Mouse (Mus musculus) limb, embryonic 13.5 days (tissue): ENCODE results near the gene Scn1b. TPM values are rescaled to one million over a fixed set of nuclear protein-coding genes. Genes with fewer than 3 reads are reported as not detected.

Source experiments
- ATAC-seq: fragments of 200-750 bp; cut with Nextera tagmentation; 2 replicates; pipeline ENCODE4 v1.8.0; 2017; ENCODE audit warnings: low read depth, moderate number of reproducible peaks, moderate TSS enrichment; ENCODE audit not compliant: low FRiP score
- H3K27ac ChIP-seq: fragments of 300-500 bp; sonication (generic); 2 replicates; pipeline ENCODE4 v1.5.1; 2015; ENCODE audit warnings: inconsistent platforms, mild to moderate bottlenecking, moderate library complexity
- H3K27me3 ChIP-seq: fragments of 300-500 bp; sonication (generic); 2 replicates; pipeline ENCODE4 v1.6.1; 2015; ENCODE audit warnings: mild to moderate bottlenecking, inconsistent platforms
- H3K36me3 ChIP-seq: fragments of 300-500 bp; sonication (generic); 2 replicates; pipeline ENCODE4 v1.6.1; 2015; ENCODE audit warnings: inconsistent platforms, mild to moderate bottlenecking, moderate library complexity
- H3K4me1 ChIP-seq: fragments of 300-500 bp; sonication (generic); 2 replicates; pipeline ENCODE4 v1.6.1; 2015; ENCODE audit warnings: inconsistent platforms
- H3K4me2 ChIP-seq: fragments of 300-500 bp; sonication (generic); replicated peaks from 2 replicates; pipeline ENCODE4 v1.6.1; 2015; ENCODE audit warnings: inconsistent platforms, mild to moderate bottlenecking, moderate library complexity
- H3K4me3 ChIP-seq: fragments of 300-500 bp; sonication (generic); 2 replicates; pipeline ENCODE4 v1.5.1; 2015; ENCODE audit warnings: moderate library complexity, mild to moderate bottlenecking, inconsistent platforms
- H3K9ac ChIP-seq: fragments of 300-500 bp; sonication (generic); 2 replicates; pipeline ENCODE4 v1.6.1; 2015; ENCODE audit warnings: mild to moderate bottlenecking, inconsistent platforms
- H3K9me3 ChIP-seq: fragments of 300-500 bp; sonication (generic); 2 replicates; pipeline ENCODE4 v1.6.1; 2016; ENCODE audit warnings: inconsistent platforms
- WGBS: fragments of 180-500 bp; shearing (Covaris S2); methylation state at CpG from one replicate; pipeline ENCODE4 v1.1.7; 2015; 5-methylcytosine and 5-hydroxymethylcytosine counted together
- polyA plus RNA-seq: library from polyadenylated mRNA; unstranded; fragments of >200 nt; fragmentation: Nextera tagmentation; extraction: Ambion mirVana; gene quantifications from 2 replicates; pipeline ENCODE4 v1.2.1, GENCODE M21; 2015

Gene Scn1b
- polyA plus RNA-seq, 1 experiment from 2014 or later, result 4.5 TPM

- H3K36me3 ChIP-seq, result peaks cover 56% of the 10 kb centered on the region
- no peaks in the 10 kb centered on the region for H3K9me3 ChIP-seq
- no peaks in the 10 kb centered on the region for H3K27me3 ChIP-seq
- no peak overlapping the region for H3K9ac ChIP-seq
- WGBS, result 36% methylated on average over 12 of the region's 12 CpGs
- H3K27ac ChIP-seq, result no peak overlapping the region
- H3K4me3 ChIP-seq, result no peak overlapping the region
- H3K4me2 ChIP-seq, result no peak overlapping the region
- no peak for ATAC-seq
- peaks cover 31% of the 10 kb centered on the region for H3K4me1 ChIP-seq
Measured at GRCm38 (mm10) chr7:31145596-31146160, 18.9 kb upstream of the Scn1b start.

DNA sequence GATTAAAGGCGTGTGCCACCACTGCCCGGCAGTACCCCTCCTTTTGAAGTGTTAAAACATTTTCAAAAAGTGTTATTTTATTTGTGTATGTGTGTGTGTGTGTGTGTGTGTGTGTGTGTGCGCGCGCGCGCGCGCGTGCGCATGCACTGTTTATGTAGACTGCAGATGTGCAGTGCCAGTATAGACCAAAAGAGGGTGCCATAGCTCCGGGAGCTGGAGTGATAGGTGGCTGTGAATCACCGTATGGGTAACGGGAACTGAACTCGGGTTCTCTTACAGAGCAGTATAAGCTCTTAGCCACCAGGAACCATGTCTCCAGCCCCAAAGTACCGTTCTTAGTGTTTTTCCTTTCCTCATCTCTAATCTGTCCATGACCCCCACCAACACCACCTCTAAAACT, 18.1 kb upstream of the Scn1b start:
- Histone ChIP-seq H3K36me3 (peaks cover 64% of the 10 kb centered on the region), H3K4me3 (no peak overlapping the region), H3K4me2 (no peak overlapping the region), H3K27me3 (no peaks in the 10 kb centered on the region), H3K9me3 (no peaks in the 10 kb centered on the region), H3K9ac (no peak overlapping the region), H3K27ac (no peak overlapping the region), H3K4me1 (peaks cover 29% of the 10 kb centered on the region)
- WGBS, result 95% methylated on average over 16 of the region's 16 CpGs
- ATAC-seq, result no peak

- no peak for ATAC-seq
- no peak overlapping the region for H3K4me2 ChIP-seq
- H3K27me3 ChIP-seq, result no peaks in the 10 kb centered on the region
- H3K36me3 ChIP-seq, result peaks cover 89% of the 10 kb centered on the region
- 92% methylated on average over 10 of the region's 10 CpGs for WGBS
- no peak overlapping the region for H3K27ac ChIP-seq
- no peaks in the 10 kb centered on the region for H3K4me1 ChIP-seq
- no peak overlapping the region for H3K4me3 ChIP-seq
- H3K9me3 ChIP-seq, result no peaks in the 10 kb centered on the region
- H3K9ac ChIP-seq, result no peak overlapping the region
Measured at GRCm38 (mm10) chr7:31140941-31141340, 14.1 kb upstream of the Scn1b start.

DNA sequence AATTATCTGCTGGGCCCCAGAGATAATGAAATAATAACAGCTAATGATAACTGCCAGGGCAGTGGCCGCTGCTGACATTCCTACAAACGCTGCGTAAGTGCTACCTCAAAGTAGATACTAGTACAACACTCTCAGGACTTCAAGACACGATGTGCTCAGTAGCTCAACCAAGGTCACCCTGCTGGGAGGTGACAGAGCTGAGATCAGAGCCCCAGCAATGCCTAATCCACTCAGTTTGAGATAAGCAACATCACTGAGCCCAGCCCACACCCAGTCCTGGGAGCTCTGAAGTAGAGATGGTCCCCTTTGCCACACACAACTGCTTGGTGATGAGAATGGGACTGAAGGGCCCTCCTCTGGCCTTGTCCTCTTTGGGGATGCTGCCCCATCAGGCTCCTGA, 13.5 kb upstream of the Scn1b start:
- Histone ChIP-seq H3K27ac (no peak overlapping the region), H3K27me3 (no peaks in the 10 kb centered on the region), H3K4me1 (no peaks in the 10 kb centered on the region), H3K4me2 (no peak overlapping the region), H3K4me3 (no peak overlapping the region), H3K9ac (no peak overlapping the region), H3K9me3 (no peaks in the 10 kb centered on the region), H3K36me3 (peaks cover 93% of the 10 kb centered on the region)
- WGBS, result 87% methylated on average over 4 of the region's 4 CpGs
- ATAC-seq, result no peak

- Histone ChIP-seq H3K9ac (no peak overlapping the region), H3K36me3 (peaks cover 93% of the 10 kb centered on the region), H3K4me3 (no peak overlapping the region), H3K4me2 (no peak overlapping the region), H3K4me1 (no peaks in the 10 kb centered on the region), H3K9me3 (no peaks in the 10 kb centered on the region), H3K27me3 (no peaks in the 10 kb centered on the region), H3K27ac (no peak overlapping the region)
- WGBS, result 63% methylated on average over 5 of the region's 5 CpGs
- no peak for ATAC-seq
Measured at GRCm38 (mm10) chr7:31139765-31140164, 13.0 kb upstream of the Scn1b start.

DNA sequence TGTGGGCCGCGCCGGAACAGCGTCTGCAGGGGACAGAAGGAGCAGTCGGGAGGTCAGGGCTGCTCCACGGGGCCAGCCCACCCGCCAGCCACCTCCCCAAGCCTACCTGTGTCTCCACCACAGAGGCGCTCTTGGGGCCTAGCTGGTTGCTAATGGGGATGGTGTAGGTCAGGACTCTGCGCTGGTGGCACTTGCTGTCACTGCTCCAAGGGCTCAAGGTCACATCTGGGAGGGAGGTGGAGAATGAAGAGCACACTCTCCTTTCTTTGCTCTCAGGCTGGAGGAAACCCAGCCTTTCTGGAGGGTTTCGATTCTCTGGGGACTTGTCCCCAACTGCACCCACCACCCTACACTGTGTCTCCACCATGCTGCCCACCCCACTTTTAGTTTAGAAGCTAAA, 8.9 kb upstream of the Scn1b start:
- Histone ChIP-seq H3K4me1 (no peaks in the 10 kb centered on the region), H3K27me3 (no peaks in the 10 kb centered on the region), H3K36me3 (peaks cover 100% of the 10 kb centered on the region), H3K9ac (no peak overlapping the region), H3K4me2 (no peak overlapping the region), H3K9me3 (no peaks in the 10 kb centered on the region), H3K27ac (no peak overlapping the region), H3K4me3 (no peak overlapping the region)
- WGBS, result 92% methylated on average over 10 of the region's 10 CpGs
- ATAC-seq, result no peak

DNA sequence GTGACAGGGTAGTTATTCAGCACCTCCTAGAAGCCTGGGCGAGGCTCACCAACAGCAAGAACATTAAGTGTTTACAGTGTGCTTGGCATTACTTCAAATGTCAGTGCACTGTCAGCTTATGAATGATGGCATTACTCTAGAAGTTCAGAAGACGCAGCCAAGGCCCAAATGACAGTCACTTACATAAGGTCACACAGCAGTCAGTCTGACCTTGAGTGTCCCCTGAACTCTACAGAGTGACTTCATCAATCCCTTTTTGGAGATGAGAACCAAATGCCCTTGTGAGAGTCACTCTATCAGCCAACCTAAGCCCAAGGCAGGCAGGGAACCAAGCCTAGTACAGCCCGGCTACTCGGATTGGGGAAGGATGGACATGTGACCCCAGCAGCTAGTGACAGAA, 5.1 kb upstream of the Scn1b start:
- Histone ChIP-seq H3K27me3 (peaks cover 23% of the 10 kb centered on the region), H3K4me2 (no peak overlapping the region), H3K9me3 (no peaks in the 10 kb centered on the region), H3K4me3 (no peak overlapping the region), H3K4me1 (peaks cover 13% of the 10 kb centered on the region), H3K9ac (no peak overlapping the region), H3K27ac (no peak overlapping the region), H3K36me3 (peaks cover 86% of the 10 kb centered on the region)
- WGBS, result 97% methylated on average over 4 of the region's 4 CpGs
- ATAC-seq, result no peak

DNA sequence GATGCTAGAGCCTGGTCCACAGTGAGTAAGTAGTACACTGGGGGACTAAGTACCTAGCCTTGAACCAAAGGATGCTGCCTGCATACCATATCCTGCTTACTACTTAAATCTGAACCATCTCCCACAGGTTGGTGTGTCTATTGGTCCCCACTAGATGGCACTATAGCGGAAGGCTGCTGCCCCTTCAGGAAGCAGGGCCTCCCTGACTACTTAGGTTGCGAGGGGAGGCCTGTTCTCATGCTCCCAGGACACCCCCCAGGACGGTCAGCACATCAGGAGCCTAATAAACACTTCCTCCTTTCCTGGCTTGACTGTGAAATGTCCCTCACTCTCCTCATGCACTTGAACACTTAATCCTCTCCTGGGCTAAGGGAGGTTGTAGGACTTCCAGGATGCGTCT, 4.0 kb upstream of the Scn1b start:
- no peak for ATAC-seq
- no peak overlapping the region for H3K4me3 ChIP-seq
- H3K27ac ChIP-seq, result no peak overlapping the region
- H3K9ac ChIP-seq, result no peak overlapping the region
- no peaks in the 10 kb centered on the region for H3K9me3 ChIP-seq
- peaks cover 13% of the 10 kb centered on the region for H3K4me1 ChIP-seq
- H3K36me3 ChIP-seq, result peaks cover 76% of the 10 kb centered on the region
- H3K4me2 ChIP-seq, result no peak overlapping the region
- 26% methylated on average over 4 of the region's 4 CpGs for WGBS
- H3K27me3 ChIP-seq, result peaks cover 33% of the 10 kb centered on the region

- Histone ChIP-seq H3K4me2 (no peak overlapping the region), H3K9me3 (no peaks in the 10 kb centered on the region), H3K27me3 (peaks cover 39% of the 10 kb centered on the region), H3K4me1 (peaks cover 13% of the 10 kb centered on the region), H3K36me3 (peaks cover 69% of the 10 kb centered on the region), H3K4me3 (no peak overlapping the region), H3K9ac (no peak overlapping the region), H3K27ac (no peak overlapping the region)
- 94% methylated on average over 7 of the region's 7 CpGs for WGBS
- no peak for ATAC-seq
Measured at GRCm38 (mm10) chr7:31130197-31130596, 3.4 kb upstream of the Scn1b start.

- Histone ChIP-seq H3K4me2 (0 out of 2 replicates have a peak overlapping the region, but pooled peaks have one; percentile 3), H3K36me3 (peaks cover 50% of the 10 kb centered on the region), H3K9ac (no peak overlapping the region), H3K9me3 (no peaks in the 10 kb centered on the region), H3K27me3 (peaks cover 54% of the 10 kb centered on the region), H3K4me1 (peaks cover 13% of the 10 kb centered on the region), H3K4me3 (no peak overlapping the region), H3K27ac (no peak overlapping the region)
- no peak for ATAC-seq
- WGBS, result 64% methylated on average over 9 of the region's 9 CpGs
Measured at GRCm38 (mm10) chr7:31128157-31128705, 1.4 kb upstream of the Scn1b start.

GRCm38 (mm10) chr7:31126211-31126751, 522 bp downstream of the Scn1b start:
- 1% methylated on average over 53 of the region's 53 CpGs for WGBS
- H3K4me1 ChIP-seq, result peaks cover 13% of the 10 kb centered on the region
- H3K27me3 ChIP-seq, result peaks cover 54% of the 10 kb centered on the region
- H3K36me3 ChIP-seq, result peaks cover 30% of the 10 kb centered on the region
- no peak overlapping the region for H3K27ac ChIP-seq
- 0 out of 2 replicates have a peak, but pooled peaks have one; percentile 17 for ATAC-seq
- H3K9me3 ChIP-seq, result no peaks in the 10 kb centered on the region
- peak overlapping the region; percentile 74 for H3K9ac ChIP-seq
- H3K4me2 ChIP-seq, result peak overlapping the region; percentile 97
- H3K4me3 ChIP-seq, result peak overlapping the region; percentile 64

DNA sequence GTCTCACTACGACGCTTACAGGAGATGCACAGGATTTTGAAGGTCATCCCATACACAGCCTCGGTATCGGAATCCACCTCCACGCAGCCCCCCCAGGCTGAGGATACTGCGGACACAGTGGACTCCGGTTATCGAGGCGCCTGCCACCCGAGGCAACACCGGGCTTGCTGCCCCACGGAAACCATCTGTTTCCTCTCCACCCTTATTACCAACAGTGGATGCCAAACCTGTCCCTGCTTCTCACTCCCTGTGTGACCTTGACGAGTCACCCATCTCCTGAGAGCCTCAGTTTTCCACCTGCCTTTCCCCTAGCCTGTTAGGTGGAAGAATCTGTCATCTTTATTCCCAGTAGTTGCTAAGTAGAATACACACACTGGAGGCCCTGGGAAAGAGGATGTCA, 1.7 kb downstream of the Scn1b start:
- Histone ChIP-seq H3K9ac (no peak overlapping the region), H3K36me3 (peaks cover 19% of the 10 kb centered on the region), H3K4me1 (peaks cover 13% of the 10 kb centered on the region), H3K27me3 (peaks cover 54% of the 10 kb centered on the region), H3K4me2 (no peak overlapping the region; the same call in 1 of the 2 replicates), H3K4me3 (no peak overlapping the region), H3K27ac (no peak overlapping the region), H3K9me3 (no peaks in the 10 kb centered on the region)
- WGBS, result 86% methylated on average over 13 of the region's 13 CpGs
- ATAC-seq, result no peak

- 87% methylated on average over 5 of the region's 5 CpGs for WGBS
- H3K9ac ChIP-seq, result no peak overlapping the region
- no peak overlapping the region for H3K4me2 ChIP-seq
- peaks cover 54% of the 10 kb centered on the region for H3K27me3 ChIP-seq
- H3K36me3 ChIP-seq, result peaks cover 11% of the 10 kb centered on the region
- no peak overlapping the region for H3K4me3 ChIP-seq
- no peak for ATAC-seq
- peaks cover 13% of the 10 kb centered on the region for H3K4me1 ChIP-seq
- no peaks in the 10 kb centered on the region for H3K9me3 ChIP-seq
- H3K27ac ChIP-seq, result no peak overlapping the region
Measured at GRCm38 (mm10) chr7:31124381-31124780, 2.4 kb downstream of the Scn1b start.
